Mouse (Mus musculus) small intestine, adult 2 months (tissue): ENCODE data around the gene Ankrd22. TPM values are rescaled to one million over a fixed set of nuclear protein-coding genes. Genes with fewer than 3 reads are reported as not detected.

Experiments
- H3K27ac ChIP-seq: fragments of 200-500 bp; 2 replicates; pipeline ENCODE4 v1.5.1; 2012; ENCODE audit warnings: low read depth, low read length, control low read depth, inconsistent platforms; ENCODE audit not compliant: insufficient read depth
- H3K27me3 ChIP-seq: fragments of 200-500 bp; 2 replicates; pipeline ENCODE4 v1.6.1; 2012; ENCODE audit warnings: mild to moderate bottlenecking, moderate library complexity, low read length, inconsistent platforms; ENCODE audit not compliant: control insufficient read depth, insufficient read depth
- H3K36me3 ChIP-seq: fragments of 200-500 bp; 2 replicates; pipeline ENCODE4 v1.6.1; 2012; ENCODE audit warnings: mild to moderate bottlenecking, low read length, control low read depth, inconsistent platforms; ENCODE audit not compliant: control insufficient read depth, insufficient read depth
- H3K4me1 ChIP-seq: fragments of 200-500 bp; 2 replicates; pipeline ENCODE4 v1.6.1; 2012; ENCODE audit warnings: low read length, inconsistent platforms, mixed read lengths; ENCODE audit not compliant: control insufficient read depth, insufficient read depth, insufficient read length
- H3K4me3 ChIP-seq: fragments of 200-500 bp; 2 replicates; pipeline ENCODE4 v1.5.1; 2012; ENCODE audit warnings: low read depth, mild to moderate bottlenecking, control low read depth, inconsistent platforms, low read length, moderate library complexity
- CTCF ChIP-seq: fragments of 200-500 bp; IDR thresholded peaks from 2 replicates; pipeline ENCODE4 v1.5.1; 2012; ENCODE audit warnings: low read depth, mild to moderate bottlenecking, control low read depth, inconsistent platforms, low read length, moderate library complexity, mixed read lengths; ENCODE audit not compliant: insufficient replicate concordance, insufficient read length; ENCODE audit errors: extremely low read depth
- POLR2A ChIP-seq: fragments of 200-500 bp; IDR thresholded peaks from 2 replicates; pipeline ENCODE4 v1.6.1; 2012; ENCODE audit warnings: low read depth, mild to moderate bottlenecking, control low read depth, inconsistent platforms, low read length, moderate library complexity
- WGBS: fragments of 180-500 bp; shearing (Covaris S2); methylation state at CpG from one replicate; pipeline ENCODE4 v1.1.7; 2018; 5-methylcytosine and 5-hydroxymethylcytosine counted together
- polyA plus RNA-seq: library from polyadenylated mRNA; depleted of rRNA; stranded (reverse); fragments of >200 nt; gene quantifications from 2 replicates; pipeline ENCODE4 v1.2.3, GENCODE M21; 2012; rRNA removed

Gene Ankrd22
- polyA plus RNA-seq, 1 experiment = not detected

DNA sequence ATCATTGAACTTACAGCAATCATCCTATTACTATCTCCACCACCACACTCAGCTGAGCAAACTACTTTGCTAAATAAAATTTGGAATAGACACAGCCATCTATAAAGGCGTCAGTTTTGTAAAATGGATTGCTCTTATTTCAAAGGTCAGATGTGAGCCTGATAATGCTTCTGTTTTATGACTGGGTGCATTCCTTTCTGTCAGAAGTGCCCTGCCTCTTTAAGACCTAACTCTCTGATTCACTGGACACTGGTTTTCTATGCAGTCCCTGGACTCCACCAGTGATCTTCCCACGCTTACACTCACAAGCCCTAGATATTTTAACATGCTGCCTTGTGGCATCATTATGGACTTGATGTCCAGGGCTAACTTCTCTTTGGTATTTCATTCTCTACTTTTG is 87.7 kb downstream of the Ankrd22 start:
- Histone ChIP-seq H3K4me1 (peaks cover 8% of the 10 kb centered on the region; the same call in 1 of the 2 replicates), H3K27me3 (no peaks in the 10 kb centered on the region), H3K27ac (no peak overlapping the region), H3K4me3 (no peak overlapping the region), H3K36me3 (no peaks in the 10 kb centered on the region)
- 34% methylated on average over 2 of the region's 2 CpGs for WGBS
- no peak for TF ChIP-seq CTCF
- TF ChIP-seq POLR2A = no peak

DNA sequence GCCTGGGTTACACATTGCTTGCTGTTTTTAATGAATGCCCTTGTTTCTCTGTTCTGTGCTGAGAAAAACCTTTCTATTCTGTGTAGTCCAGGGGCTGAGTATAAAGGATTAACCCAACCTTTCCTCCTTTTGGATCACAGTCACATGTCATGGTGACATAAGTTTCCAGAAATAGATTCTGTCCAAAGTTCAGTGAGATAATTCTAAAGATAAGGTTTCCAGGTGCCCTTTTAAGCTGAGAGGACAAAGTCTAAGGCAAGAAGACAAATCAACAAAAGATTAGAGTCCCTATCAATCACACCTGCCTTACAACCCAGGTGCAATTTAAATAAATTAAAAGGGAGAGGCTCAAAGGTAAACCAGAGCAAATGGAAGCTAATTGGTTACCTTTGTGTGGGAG is 91.6 kb downstream of the Ankrd22 start:
- H3K27me3 ChIP-seq = no peaks in the 10 kb centered on the region
- H3K36me3 ChIP-seq = no peaks in the 10 kb centered on the region
- H3K27ac ChIP-seq = peak overlapping the region; percentile 83
- TF ChIP-seq CTCF (no peak), POLR2A (no peak)
- H3K4me3 ChIP-seq = no peak overlapping the region
- peaks cover 8% of the 10 kb centered on the region; the same call in 1 of the 2 replicates for H3K4me1 ChIP-seq

Other genes starting within 250 kb of the Ankrd22 start
- not detected in 2 replicates for gene Lipf, start 204.9 kb downstream of the Ankrd22 start, polyA plus RNA-seq
- gene Lipk, start 157.8 kb downstream of the Ankrd22 start, polyA plus RNA-seq = not detected in 2 replicates
- not detected in 2 replicates for gene Lipn, start 98.7 kb downstream of the Ankrd22 start, polyA plus RNA-seq
- not detected in 2 replicates for gene Lipm, start 65.1 kb downstream of the Ankrd22 start, polyA plus RNA-seq
- gene Stambpl1, start 26.2 kb upstream of the Ankrd22 start, polyA plus RNA-seq = 2.6 and 6.8 TPM in 2 replicates
- gene Acta2, start 89.5 kb upstream of the Ankrd22 start, polyA plus RNA-seq = 432 and 487 TPM in 2 replicates
- 1.1 and 2.3 TPM in 2 replicates for gene Fas, start 124.6 kb upstream of the Ankrd22 start, polyA plus RNA-seq